Mouse (Mus musculus) cerebellum, adult 9-10 months (tissue): ENCODE results near the gene Kirrel3.

Source experiments
- DNase-seq: peaks from one replicate; pipeline ENCODE4 v3.0.0; 2022

Gene Kirrel3

DNA sequence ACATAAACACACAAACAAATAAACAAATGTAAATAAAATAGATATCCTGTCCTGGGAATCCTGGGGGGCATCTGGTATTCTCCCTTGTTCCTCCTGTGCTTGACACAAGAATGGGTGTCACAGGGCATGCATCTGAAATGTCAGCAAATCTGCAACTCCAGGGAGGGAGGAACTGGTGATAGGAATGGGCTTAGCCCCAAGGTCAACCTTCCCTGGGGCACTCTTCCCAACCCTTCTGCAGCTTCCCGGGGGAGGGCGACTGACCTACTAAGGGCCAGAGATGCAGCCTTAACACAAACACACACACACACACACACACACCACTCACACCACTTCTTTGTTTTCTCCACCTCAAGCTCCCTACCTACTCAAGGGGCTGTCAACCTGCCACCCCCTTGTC is 509.4 kb downstream of the Kirrel3 start:
- no peak for DNase-seq

- DNase-seq: no peak
Measured at GRCm38 (mm10) chr9:34995660-34996378, 510.1 kb downstream of the Kirrel3 start.

GRCm38 (mm10) chr9:34997880-34998865 is 512.5 kb downstream of the Kirrel3 start:
- no peak for DNase-seq

DNA sequence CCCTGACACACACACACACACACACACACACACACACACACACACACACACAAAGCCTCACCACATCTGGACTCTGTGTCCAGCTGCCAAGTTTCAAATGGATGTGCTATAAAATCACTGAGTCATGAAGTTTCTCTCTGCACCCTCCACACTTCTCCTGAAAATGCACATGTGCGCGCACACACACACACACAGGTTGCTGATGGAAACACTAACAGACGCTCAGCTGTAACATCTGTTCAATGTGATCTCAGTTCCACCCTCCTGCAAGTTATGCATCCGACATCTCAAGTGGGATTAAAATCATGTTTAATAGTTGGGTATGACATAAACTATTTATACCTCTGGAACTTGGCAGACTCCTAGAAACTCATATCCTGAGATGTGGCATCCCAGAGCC is 518.4 kb downstream of the Kirrel3 start:
- DNase-seq: no peak

DNA sequence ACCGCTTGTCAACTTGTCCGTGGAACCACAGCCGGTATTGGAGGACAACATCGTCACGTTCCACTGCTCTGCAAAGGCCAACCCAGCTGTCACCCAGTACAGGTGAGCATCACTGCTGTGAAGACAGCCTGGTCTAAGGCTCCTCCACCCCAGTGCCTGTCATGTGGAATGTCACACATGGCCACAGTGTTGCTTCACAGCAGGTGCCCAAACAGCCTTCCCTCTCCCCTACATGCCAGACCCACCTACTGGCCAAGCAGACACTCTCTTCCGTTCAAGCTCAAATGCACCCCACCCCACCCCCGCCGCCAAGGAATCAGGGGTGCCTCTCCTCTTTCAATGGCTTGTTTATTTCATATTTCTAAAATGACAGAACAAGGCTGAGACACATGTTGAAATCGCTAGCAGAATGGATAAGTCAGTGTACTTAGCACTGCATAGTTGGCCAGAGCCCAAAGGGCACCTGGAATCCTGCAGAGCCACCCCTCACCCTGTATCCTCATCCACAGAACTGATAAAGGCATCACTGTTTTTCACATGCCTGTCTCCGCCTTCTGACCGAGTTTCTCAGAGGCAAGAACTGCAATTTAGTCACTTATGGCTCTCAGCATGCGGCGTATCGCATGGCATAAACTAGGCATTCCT is 522.1 kb downstream of the Kirrel3 start:
- DNase-seq: no peak

DNA sequence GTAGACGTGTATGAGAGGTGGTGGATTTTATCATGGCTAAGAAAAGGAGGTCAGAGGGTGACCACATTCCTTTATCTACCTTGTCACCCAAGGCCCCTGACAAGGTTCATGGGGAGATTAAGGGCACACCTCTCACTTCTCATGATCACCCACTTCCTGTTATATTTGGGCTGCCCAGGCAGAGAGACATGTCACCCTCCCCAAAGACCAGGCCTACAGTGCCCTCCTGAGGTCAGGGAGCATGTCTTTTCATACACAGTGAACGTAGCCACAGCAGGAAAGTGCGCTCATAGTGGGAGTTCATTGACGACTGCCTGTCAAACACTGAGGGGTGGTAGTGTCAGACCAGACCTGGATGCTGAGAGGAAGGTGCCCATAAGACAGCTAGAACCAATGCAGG is 531.1 kb downstream of the Kirrel3 start:
- DNase-seq: peak; percentile 73

GRCm38 (mm10) chr9:35017563-35017962 is 531.9 kb downstream of the Kirrel3 start:
- DNase-seq: peak; percentile 50

DNA sequence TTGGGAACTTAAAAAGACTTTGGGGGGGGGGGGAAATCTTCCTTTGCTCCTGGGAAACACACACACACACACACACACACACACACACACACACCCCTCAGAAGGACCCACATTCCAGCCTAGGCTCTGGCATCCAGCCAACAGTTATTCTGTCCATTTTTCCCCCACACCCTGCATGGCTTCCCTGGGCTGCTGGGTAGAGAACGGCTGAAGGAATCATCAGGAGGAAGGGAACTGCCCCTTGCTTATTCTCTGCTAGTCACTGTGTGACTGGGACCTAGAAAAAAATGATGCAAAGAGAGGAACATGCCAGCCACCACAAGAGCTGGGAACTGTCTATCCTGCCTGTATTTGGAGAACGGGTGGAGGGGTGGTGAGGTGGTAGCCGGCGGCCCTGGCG is 532.4 kb downstream of the Kirrel3 start:
- peak; percentile 37 for DNase-seq

- DNase-seq: peak; percentile 93
Measured at GRCm38 (mm10) chr9:35019372-35019771, 533.7 kb downstream of the Kirrel3 start.

- DNase-seq: no peak
Measured at GRCm38 (mm10) chr9:35020015-35020653, 534.4 kb downstream of the Kirrel3 start.

DNA sequence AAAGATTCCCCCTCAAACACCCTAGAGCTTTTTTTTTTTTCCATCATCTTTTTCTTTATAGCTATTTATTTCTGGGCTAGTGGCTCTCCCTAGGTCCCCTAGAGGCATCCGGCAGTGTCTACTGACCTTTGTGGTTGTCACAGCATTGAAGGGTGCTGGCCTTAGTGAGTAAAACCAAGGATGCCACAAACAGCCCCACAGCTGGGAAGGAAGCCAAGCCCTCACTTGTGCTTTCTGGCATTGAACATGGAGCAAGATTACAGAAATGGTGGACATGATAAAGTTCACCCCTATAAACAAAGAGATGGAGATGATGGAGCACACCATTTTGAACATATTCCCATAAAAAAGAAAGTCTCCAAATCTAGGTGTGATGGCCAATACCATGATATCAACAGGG is 536.0 kb downstream of the Kirrel3 start:
- DNase-seq: no peak

GRCm38 (mm10) chr9:35024591-35025496 is 539.1 kb downstream of the Kirrel3 start:
- DNase-seq: no peak

DNA sequence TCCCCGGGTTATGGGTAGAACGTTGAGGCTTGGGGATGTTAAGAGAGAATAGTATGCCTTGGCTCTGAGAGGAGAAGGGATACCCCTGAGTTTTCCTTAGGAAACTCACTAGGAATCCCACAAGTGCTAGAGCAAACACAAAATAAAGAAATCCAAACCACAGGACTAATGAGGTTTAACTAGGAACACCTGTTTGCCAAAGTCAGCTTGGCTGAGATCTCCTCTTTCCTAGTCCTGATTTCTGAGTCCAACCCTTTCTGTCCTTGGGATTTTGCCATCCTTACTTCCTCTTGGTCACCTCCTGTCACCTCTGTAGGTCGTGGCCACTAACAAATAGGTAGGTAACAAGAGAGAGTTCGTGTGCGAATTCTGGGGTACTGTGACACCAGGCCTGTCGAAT is 540.6 kb downstream of the Kirrel3 start:
- no peak for DNase-seq

DNA sequence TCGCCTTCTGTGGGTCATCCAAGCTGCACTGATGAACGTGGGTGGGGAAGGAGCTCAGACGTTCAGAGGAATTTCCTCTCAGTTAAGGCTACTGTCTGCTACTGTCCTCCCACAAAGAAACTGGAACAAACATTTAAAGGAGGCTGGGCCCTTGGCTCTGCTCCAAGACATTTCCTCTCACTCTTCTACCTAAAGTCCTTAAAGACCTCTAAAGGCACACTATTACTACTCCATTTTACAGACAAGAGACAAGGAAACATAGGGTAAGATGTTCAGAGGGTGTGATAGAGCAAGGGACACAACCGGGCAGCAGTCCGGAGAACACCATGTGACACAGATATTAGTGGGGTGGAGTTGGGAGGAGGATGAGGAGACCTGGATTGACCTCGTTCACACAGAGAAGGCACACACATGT is 541.2 kb downstream of the Kirrel3 start:
- no peak for DNase-seq

DNA sequence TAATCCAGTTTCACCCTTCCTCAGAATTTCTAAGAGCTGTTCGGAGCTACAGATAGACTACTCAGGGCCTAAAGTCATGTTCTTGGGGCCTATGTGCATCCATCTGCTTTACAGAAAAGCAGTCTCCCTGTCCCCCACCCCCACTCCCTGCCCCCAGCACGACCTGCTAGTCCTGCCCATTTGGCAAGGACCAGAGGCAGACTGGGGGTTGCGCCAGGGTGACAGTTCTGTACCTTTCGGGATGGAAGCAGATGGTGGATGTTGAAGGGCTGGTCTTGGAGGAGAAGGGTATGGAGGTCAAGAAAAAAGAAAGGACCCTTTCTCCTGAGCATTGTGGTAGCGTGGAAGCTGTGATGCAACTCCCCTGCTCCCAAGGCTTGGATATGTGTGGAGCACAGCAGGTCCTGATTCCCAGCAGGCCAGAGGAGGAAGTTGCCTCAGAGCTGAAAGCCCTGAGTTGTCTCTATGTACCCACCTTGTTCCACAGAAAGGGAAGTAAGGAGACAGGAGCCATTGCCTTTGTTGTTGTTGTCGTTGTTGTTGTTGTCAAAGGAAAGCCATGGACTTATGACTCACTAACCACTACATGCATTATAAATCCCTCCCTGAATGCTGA is 541.8 kb downstream of the Kirrel3 start:
- no peak for DNase-seq

GRCm38 (mm10) chr9:35030823-35031222 is 545.1 kb downstream of the Kirrel3 start:
- DNase-seq: peak; percentile 39

DNA sequence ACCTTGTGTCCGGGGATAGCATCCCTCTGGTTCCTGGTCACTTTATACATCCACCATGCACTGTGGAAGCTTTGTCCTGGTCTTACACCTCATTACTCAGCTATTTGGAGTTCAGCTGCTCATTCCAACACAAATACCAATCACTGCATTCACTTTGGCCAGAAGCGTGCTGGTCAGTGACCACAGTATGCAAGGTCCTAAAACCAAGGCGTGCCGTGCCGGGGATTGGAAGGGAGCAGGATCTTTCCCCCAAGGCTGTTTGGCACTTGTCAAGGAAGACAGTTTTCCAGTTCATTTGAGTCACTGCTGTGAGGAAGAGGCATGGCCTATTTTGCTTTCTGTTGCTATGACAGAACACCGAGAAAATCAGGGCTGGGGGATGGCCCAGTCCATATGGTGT is 546.8 kb downstream of the Kirrel3 start:
- DNase-seq: peak; percentile 35

- no peak for DNase-seq
Measured at GRCm38 (mm10) chr9:35035074-35035473, 549.4 kb downstream of the Kirrel3 start.

- DNase-seq: no peak
Measured at GRCm38 (mm10) chr9:35038922-35039586, 553.4 kb downstream of the Kirrel3 start.

GRCm38 (mm10) chr9:35039846-35040245 is 554.2 kb downstream of the Kirrel3 start:
- DNase-seq: no peak

DNA sequence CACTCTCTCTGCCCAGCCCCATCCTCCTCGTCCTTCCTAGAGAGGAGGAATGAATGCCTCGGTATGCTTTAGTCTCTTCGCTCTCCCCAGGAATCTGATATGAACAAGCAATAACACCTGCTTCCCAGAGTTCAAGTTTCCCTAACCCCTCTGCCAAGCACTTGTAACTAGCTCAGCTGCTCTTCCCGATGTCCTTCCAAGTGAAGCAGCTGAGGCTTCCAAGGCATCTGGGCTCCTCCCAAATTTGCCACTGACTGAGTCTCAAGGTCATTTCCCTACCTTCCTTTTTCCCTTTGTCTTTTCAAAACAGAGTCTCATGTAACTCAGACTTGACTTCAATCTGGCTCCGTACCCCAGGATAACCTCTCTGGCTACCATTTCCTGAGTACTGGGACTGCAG is 555.8 kb downstream of the Kirrel3 start:
- no peak for DNase-seq
